Comparison of ENCODE assay signal across 26 mouse cellular contexts in genomic region chr7:129673776-129674175, GRCm38 (mm10).
A peak's percentile ranks its signal among the peaks of the same experiment; 100 is the strongest.
DNase-seq lines count a peak whose midpoint lies in the region; ATAC-seq and TF ChIP-seq lines count a peak whose summit lies in the region.
"Had no signal": no experiment of that assay in that cellular context is flagged by ENCODE, and none has a peak within 500 bp of the region (broad histone marks: within the 10 kb centered on the region; RNA-seq: fewer than 3 reads in every experiment).

No protein-coding gene starts in this region.

- H3K27me3 ChIP-seq in forebrain, embryonic 12.5 days: peaks cover 42% of the 10 kb centered on the region
- H3K27me3 ChIP-seq in forebrain, embryonic 11.5 days (ENCODE audit: control insufficient read depth, insufficient read depth, low read length): no peaks in the 10 kb centered on the region; the same call in 1 of the 2 replicates
- no peaks in the 10 kb centered on the region for H3K27me3 ChIP-seq in hindbrain, embryonic 14.5 days (ENCODE audit: control insufficient read depth, insufficient read depth, low read length)
- no peaks in the 10 kb centered on the region for H3K27me3 ChIP-seq in hindbrain, embryonic 10.5 days (ENCODE audit: insufficient read depth, poor library complexity, severe bottlenecking)
- H3K27me3 ChIP-seq in lung, postnatal 0 days (replicated peaks; ENCODE audit: insufficient read depth, low read length): no peaks in the 10 kb centered on the region
- H3K27me3 ChIP-seq: embryonic facial prominence, embryonic 12.5 days; heart, embryonic 12.5 days; liver, embryonic 12.5 days had no signal

- no peak for DNase-seq in forebrain, embryonic 11.5 days (ENCODE audit: low spot score)
- DNase-seq in hindbrain, embryonic 14.5 days (ENCODE audit: low spot score): peak; percentile 36
- no peak for DNase-seq in hindbrain, embryonic 10.5 days (ENCODE audit: low spot score)
- no peak for DNase-seq in lung, postnatal 0 days (ENCODE audit: low spot score)
- DNase-seq in lung, postnatal 25 days (ENCODE audit: low spot score): no peak
- DNase-seq in MN1 (ENCODE audit: low spot score): peak; percentile 44
- DNase-seq: adrenal gland, adult 8-10 months; cerebellum, adult 11 months; cerebellum, adult 9-10 months; embryo, embryonic 11 days; heart, adult 2 months; heart, postnatal 4 days; kidney, adult 9 months; kidney, postnatal 10 days; layer of hippocampus, postnatal 36 days; left cerebral cortex, postnatal 4 days; liver, postnatal 0 days; retina, postnatal 1 day; right cerebral cortex, postnatal 14 days; thymus, postnatal 14 days had no signal

- ATAC-seq in forebrain, embryonic 12.5 days (ENCODE audit: low FRiP score): peak; percentile 30; the same call in 1 of the 2 replicates
- ATAC-seq in forebrain, embryonic 11.5 days (replicated peaks; ENCODE audit: low FRiP score): no peak
- ATAC-seq in hindbrain, embryonic 14.5 days (ENCODE audit: low FRiP score): no peak
- ATAC-seq in lung, postnatal 0 days: no peak
- ATAC-seq: intestine, postnatal 0 days; liver, embryonic 12.5 days; liver, postnatal 0 days had no signal

- H3K9me3 ChIP-seq in forebrain, embryonic 12.5 days: no peaks in the 10 kb centered on the region
- H3K9me3 ChIP-seq in forebrain, embryonic 11.5 days (ENCODE audit: control insufficient read depth, low read length): no peaks in the 10 kb centered on the region
- H3K9me3 ChIP-seq in hindbrain, embryonic 14.5 days (ENCODE audit: control insufficient read depth, low read length): no peaks in the 10 kb centered on the region
- no peaks in the 10 kb centered on the region for H3K9me3 ChIP-seq in hindbrain, embryonic 10.5 days
- no peaks in the 10 kb centered on the region for H3K9me3 ChIP-seq in lung, postnatal 0 days (ENCODE audit: low read length)
- H3K9me3 ChIP-seq: embryonic facial prominence, embryonic 12.5 days; heart, embryonic 12.5 days; liver, embryonic 12.5 days; neural tube, embryonic 15.5 days had no signal

- peaks cover 16% of the 10 kb centered on the region for H3K4me1 ChIP-seq in forebrain, embryonic 12.5 days
- 0 out of 2 replicates have a peak, but pooled peaks cover 2% of the 10 kb centered on the region for H3K4me1 ChIP-seq in forebrain, embryonic 11.5 days (replicated peaks; ENCODE audit: control insufficient read depth, insufficient read depth, low read length)
- peaks cover 7% of the 10 kb centered on the region; the same call in 1 of the 2 replicates for H3K4me1 ChIP-seq in hindbrain, embryonic 14.5 days (replicated peaks; ENCODE audit: control insufficient read depth, insufficient read depth, low read length)
- H3K4me1 ChIP-seq in hindbrain, embryonic 10.5 days (replicated peaks): peaks cover 35% of the 10 kb centered on the region
- H3K4me1 ChIP-seq in lung, postnatal 0 days (ENCODE audit: insufficient read depth, low read depth, low read length): 0 out of 2 replicates have a peak, but pooled peaks cover 6% of the 10 kb centered on the region
- H3K4me1 ChIP-seq: embryonic facial prominence, embryonic 12.5 days; heart, embryonic 12.5 days; liver, embryonic 12.5 days had no signal

- TF ChIP-seq CTCF in lung, postnatal 0 days (IDR thresholded peaks at IDR 0.05): no peak

- H3K27ac ChIP-seq in forebrain, embryonic 12.5 days: no peak overlapping the region
- no peak overlapping the region for H3K27ac ChIP-seq in forebrain, embryonic 11.5 days (ENCODE audit: low read depth, low read length)
- H3K27ac ChIP-seq in hindbrain, embryonic 14.5 days: no peak overlapping the region
- H3K27ac ChIP-seq in hindbrain, embryonic 10.5 days: no peak overlapping the region
- 0 out of 2 replicates have a peak overlapping the region, but pooled peaks have one; percentile 9 for H3K27ac ChIP-seq in lung, postnatal 0 days (ENCODE audit: low read length)
- H3K27ac ChIP-seq: embryonic facial prominence, embryonic 12.5 days; heart, adult 2 months; liver, embryonic 12.5 days; neural tube, embryonic 15.5 days had no signal

- no peak overlapping the region for H3K4me2 ChIP-seq in forebrain, embryonic 12.5 days
- no peak overlapping the region for H3K4me2 ChIP-seq in forebrain, embryonic 11.5 days (ENCODE audit: low read depth, low read length, severe bottlenecking)
- no peak overlapping the region for H3K4me2 ChIP-seq in hindbrain, embryonic 14.5 days (replicated peaks)
- H3K4me2 ChIP-seq in lung, postnatal 0 days (replicated peaks; ENCODE audit: low read depth, low read length): no peak overlapping the region
- H3K4me2 ChIP-seq: embryonic facial prominence, embryonic 12.5 days; heart, embryonic 12.5 days; liver, embryonic 12.5 days; neural tube, embryonic 15.5 days had no signal

- 41% methylated on average over 9 of the region's 9 CpGs for WGBS in forebrain, embryonic 12.5 days
- 54% methylated on average over 9 of the region's 9 CpGs for WGBS in forebrain, embryonic 11.5 days
- 41% methylated on average over 9 of the region's 9 CpGs for WGBS in hindbrain, embryonic 14.5 days
- 73% methylated on average over 9 of the region's 9 CpGs for WGBS in hindbrain, embryonic 10.5 days
- 74% methylated on average over 9 of the region's 9 CpGs for WGBS in lung, postnatal 0 days

- TF ChIP-seq EP300 in lung, postnatal 0 days (IDR thresholded peaks at IDR 0.05): no peak

- H3K4me3 ChIP-seq in forebrain, embryonic 12.5 days (replicated peaks): no peak overlapping the region
- H3K4me3 ChIP-seq in forebrain, embryonic 11.5 days (ENCODE audit: low read depth, low read length): no peak overlapping the region
- no peak overlapping the region for H3K4me3 ChIP-seq in hindbrain, embryonic 14.5 days (replicated peaks; ENCODE audit: low read length)
- H3K4me3 ChIP-seq in hindbrain, embryonic 10.5 days: no peak overlapping the region
- no peak overlapping the region for H3K4me3 ChIP-seq in lung, postnatal 0 days (ENCODE audit: low read depth, low read length)
- H3K4me3 ChIP-seq: embryonic facial prominence, embryonic 12.5 days; heart, adult 2 months; heart, embryonic 12.5 days; liver, embryonic 12.5 days; neural tube, embryonic 15.5 days had no signal

- no peak overlapping the region for H3K9ac ChIP-seq in forebrain, embryonic 12.5 days
- H3K9ac ChIP-seq in forebrain, embryonic 11.5 days (ENCODE audit: low read length): no peak overlapping the region
- no peak overlapping the region for H3K9ac ChIP-seq in hindbrain, embryonic 14.5 days
- no peak overlapping the region for H3K9ac ChIP-seq in lung, postnatal 0 days (replicated peaks; ENCODE audit: low read depth)
- H3K9ac ChIP-seq: embryonic facial prominence, embryonic 12.5 days; heart, embryonic 12.5 days; liver, embryonic 12.5 days; liver, postnatal 0 days; neural tube, embryonic 15.5 days had no signal

- H3K36me3 ChIP-seq in forebrain, embryonic 12.5 days (replicated peaks): no peaks in the 10 kb centered on the region
- H3K36me3 ChIP-seq in forebrain, embryonic 11.5 days (ENCODE audit: control insufficient read depth, insufficient read depth, low read length): no peaks in the 10 kb centered on the region
- H3K36me3 ChIP-seq in hindbrain, embryonic 14.5 days (replicated peaks; ENCODE audit: control insufficient read depth, insufficient read depth): no peaks in the 10 kb centered on the region
- no peaks in the 10 kb centered on the region for H3K36me3 ChIP-seq in hindbrain, embryonic 10.5 days
- no peaks in the 10 kb centered on the region for H3K36me3 ChIP-seq in lung, postnatal 0 days (ENCODE audit: insufficient read depth, low read length)
- H3K36me3 ChIP-seq: embryonic facial prominence, embryonic 12.5 days; heart, embryonic 12.5 days; liver, embryonic 12.5 days; neural tube, embryonic 15.5 days had no signal

Comparison
In these comparisons a context has a peak if more than half of its experiments do, and no peak if none do; other contexts are left out.
1. DNase-seq: peak in hindbrain, embryonic 14.5 days (single experiment) and MN1 (single experiment); none in forebrain, embryonic 11.5 days (single experiment), hindbrain, embryonic 10.5 days (single experiment), lung, postnatal 0 days (single experiment) and lung, postnatal 25 days (single experiment).